Mouse (Mus musculus) spleen, postnatal 10 days (tissue): ENCODE data around the gene Enpp1.
A peak's percentile ranks its signal among the peaks of the same experiment; 100 is the strongest.

ENCODE experiments used
- DNase-seq, 2 experiments: peaks; one replicate each; pipeline ENCODE4 v3.0.0; 2021 to 2022; ENCODE audit warnings: low spot score in 2 of 2

Enpp1 gene

DNA sequence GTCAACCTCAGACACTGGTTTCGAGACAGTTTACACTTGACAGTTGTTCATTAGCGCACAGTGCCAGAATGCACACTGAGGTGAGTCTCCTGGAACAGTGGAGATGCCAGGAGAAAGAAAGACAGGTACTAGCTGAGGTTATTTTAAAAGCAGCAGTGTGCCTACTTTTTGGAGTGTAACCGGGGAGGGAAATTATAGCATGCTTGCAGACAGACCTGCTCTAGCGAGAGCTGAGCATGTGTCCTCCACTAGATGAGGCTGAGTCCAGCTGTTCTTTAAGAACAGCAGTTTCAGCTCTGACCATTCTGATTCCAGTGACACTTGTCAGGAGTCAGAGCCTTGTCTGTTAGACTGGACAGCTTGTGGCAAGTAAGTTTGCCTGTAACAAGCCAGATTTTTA, 114.2 kb downstream of the Enpp1 start:
- DNase-seq, result no peak

DNA sequence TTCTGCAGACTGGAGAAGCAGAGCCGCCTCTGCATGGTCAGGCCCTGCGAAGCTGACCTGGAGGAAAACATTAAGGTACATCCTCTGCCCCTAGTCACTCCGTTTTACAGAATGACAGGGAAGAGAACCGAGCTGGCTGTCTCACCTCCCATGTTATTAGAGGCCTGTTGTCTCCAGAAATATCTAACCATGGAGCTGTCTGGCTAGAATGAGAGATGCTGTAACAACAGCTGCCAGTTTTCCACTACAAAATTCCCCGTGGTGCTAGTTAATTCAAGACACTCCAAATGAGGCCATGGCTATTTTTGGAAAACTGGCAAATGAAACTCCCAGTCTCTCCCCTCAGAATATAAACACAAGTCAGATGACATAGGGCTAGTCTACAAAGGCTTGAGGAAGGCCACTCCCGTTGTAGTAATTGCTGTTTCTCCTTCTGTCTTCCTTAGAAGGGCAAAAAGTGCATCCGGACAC, 115.1 kb downstream of the Enpp1 start:
- DNase-seq, result no peak

DNA sequence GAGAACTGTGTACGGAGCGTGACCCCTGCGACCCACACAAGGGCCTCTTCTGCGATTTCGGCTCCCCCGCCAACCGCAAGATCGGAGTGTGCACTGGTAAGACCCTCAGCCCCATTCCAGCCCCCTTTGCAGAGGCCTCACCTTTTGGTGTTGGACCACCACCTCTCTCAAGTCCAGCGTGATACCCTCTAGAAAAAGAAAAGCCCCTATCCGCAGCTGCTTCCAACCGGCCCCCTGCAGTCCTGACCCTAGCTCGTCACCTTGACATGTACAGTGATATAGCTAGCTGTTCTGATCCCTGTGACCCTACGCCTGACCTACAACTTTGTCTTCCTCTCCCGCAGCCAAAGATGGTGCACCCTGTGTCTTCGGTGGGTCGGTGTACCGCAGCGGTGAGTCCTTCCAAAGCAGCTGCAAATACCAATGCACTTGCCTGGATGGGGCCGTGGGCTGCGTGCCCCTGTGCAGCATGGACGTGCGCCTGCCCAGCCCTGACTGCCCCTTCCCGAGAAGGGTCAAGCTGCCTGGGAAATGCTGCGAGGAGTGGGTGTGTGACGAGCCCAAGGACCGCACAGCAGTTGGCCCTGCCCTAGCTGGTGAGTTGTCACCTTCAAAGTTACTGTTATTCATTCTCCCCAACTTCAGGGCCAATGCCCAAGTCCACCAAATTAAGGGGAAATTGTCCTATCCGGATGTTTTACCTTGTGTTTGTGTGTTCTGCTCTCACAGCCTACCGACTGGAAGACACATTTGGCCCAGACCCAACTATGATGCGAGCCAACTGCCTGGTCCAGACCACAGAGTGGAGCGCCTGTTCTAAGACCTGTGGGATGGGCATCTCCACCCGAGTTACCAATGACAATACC, 115.7 kb downstream of the Enpp1 start:
- no peak for DNase-seq

DNA sequence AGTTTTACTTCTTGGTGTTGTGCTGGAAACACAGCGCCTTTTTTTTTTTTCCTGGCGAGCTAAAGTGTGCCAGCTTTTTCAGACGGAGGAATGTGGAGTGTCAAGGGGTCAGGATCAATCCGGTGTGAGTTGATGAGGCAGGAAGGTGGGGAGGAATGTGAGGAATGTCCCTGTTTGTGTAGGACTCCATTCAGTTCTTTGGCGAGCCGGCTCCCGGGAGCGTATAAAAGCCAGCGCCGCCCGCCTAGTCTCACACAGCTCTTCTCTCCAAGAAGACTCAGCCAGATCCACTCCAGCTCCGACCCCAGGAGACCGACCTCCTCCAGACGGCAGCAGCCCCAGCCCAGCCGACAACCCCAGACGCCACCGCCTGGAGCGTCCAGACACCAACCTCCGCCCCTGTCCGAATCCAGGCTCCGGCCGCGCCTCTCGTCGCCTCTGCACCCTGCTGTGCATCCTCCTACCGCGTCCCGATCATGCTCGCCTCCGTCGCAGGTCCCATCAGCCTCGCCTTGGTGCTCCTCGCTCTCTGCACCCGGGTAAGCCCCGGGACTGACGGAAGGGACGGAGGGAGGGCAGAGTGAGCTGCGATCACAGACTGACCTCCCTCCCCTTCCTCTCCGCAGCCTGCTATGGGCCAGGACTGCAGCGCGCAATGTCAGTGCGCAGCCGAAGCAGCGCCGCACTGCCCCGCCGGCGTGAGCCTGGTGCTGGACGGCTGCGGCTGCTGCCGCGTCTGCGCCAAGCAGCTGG, 116.5 kb downstream of the Enpp1 start, which contains the start of gene Ccn2:
Ccn2 (plus strand) TSS at position 193 of the 753 bp plus-strand sequence.
- DNase-seq, result peak in 1 of 2 experiments; percentile 17

DNA sequence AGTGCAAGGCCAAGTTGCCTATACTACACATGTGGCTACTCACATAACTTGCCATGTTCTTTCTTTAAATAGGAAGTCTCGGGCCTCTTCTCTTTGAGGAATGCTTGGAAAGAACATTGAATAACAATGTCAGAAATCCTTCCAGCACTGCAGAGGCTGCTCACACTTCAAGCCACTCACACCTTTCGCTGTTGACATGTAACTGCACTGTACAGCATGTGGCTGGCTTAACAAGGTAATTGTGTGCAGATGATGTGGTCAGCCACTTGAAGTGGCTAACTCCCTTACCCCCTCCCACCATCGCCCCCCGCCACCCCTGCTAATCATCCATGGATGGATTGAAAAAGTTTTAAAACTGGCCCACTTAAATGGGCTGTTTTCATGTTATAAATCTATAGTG, 118.4 kb downstream of the Enpp1 start:
- no peak for DNase-seq

DNA sequence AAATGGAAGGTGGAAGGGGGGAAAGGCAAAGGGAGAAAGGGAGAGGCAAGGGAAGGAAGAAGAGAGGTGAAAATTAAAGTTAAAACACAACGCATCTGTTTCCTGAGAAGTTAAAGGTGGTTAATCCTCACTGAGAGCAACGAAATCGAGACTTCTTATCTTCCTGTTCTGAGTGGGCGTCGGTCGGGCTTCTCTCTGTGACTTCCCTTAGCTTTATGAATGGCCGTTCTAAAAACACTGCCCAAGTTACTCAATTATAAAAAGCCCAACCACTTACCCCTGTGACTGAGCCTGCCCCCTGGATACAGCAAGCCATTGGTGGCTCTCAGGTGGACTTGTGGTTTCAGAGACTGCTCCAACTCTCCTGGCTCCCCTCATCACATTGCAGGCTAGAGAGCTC, 119.0 kb downstream of the Enpp1 start:
- no peak for DNase-seq

DNA sequence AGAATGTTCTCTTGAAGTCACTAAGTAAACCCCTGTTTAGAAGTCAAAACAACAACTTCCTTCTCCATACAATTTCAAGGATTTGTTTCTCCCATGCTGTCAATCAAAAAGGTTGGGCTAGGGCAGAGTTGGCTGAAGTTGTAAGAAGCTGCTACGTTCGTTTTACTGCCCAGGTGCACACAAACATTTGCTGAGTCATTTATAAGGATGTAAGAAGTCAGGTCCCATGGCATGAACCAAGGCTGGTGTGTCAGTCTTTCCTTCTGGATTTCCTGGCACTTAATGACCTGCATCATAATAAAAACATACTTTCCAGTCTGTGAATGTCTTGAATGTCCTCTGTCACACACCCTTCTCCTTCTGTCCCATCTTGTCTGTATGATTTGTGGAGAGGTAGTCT, 119.6 kb downstream of the Enpp1 start:
- DNase-seq, result no peak

DNA sequence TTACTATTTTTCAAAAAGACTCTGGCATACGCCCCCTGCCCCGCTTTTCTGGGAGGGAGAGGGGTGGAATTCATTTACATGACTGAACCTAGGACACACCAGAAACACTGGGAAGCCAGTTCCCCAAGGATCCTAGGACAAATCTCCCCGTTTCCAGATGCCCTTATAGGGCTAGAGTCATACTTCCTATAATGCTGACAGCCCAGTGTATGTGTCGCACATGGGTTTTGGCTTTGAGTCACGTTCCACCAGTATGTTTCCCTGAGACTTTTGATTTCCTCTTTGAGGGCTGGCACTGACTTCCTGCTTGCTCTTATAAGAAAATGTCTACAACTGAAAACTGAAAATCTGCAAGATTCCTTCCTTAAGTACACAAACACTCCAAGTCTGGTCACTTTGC, 120.2 kb downstream of the Enpp1 start:
- no peak for DNase-seq

DNA sequence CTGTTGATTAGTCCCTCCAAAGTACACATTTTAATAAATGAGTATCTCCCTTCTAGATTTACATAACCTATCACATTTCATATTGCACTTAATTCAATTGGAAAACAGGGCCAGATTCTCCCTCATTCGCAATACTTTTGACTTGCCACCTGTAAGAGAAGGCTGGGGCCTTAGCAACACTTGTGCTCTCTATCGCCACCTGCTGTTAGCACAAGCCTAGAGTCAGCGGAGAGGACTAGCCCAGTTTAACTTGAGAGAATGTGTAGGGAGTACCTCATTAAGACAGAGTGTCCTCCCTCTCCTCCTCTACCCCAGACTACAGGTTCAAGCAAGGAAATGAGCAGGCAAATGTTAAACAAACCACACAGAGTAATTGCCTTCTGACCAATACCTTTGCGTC, 120.8 kb downstream of the Enpp1 start:
- DNase-seq, result peak; percentile 37 to 77

DNA sequence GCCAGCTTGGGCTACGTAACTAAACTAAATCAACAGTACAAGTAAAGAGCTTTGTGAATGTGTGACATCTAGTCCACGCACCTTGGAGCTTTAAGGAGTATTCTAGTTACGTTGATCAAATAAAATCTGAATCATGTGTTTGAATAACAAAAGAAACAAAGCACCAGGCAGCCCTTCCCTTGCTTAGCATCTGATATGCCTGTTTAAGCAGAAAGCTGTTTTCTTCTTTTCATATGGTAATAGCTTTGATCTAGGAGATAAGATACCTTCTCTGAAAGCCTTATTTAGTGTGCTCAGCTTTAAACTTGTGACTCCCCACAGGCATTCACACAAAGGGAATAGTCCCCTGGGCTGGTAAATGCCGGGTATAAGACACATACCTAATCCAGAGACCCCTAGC, 121.4 kb downstream of the Enpp1 start:
- DNase-seq, result no peak

DNA sequence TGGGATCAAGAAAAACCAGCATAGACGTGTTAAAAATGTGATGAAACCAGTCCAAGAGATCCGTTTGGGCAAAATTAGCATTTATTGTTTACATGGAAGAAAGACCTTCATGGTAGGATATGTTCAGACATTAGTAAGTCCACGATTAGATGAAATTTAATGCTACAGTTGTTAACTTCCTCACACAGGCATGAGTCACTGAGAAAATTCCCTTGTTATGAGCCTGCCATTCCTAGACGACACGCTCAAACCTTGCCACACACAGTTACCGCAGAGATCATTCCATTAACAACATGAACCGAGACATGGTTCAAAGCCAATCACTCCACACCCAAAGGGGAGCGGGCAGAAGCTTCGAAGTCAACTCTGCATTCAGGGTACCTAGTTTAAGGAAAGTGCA, 122.7 kb downstream of the Enpp1 start:
- no peak for DNase-seq

DNA sequence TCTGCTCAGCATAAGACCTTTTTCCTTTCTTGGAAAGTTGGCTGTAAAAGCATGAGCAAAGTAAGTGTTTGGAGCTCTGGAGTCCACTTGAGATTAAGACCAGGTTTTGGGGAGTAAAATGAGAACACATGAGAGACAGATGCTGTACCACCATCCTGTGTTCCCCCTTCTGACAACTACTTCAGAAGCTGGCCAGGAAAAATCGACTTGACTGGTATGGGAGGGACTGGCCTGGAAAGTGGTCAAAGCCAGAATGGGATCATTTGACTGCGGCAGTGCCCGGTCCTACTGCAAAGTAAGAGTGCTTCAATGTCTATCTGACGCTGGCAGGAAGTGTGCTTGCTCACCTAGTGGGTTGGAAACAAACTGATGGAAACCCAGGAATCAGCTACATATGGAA, 123.1 kb downstream of the Enpp1 start:
- DNase-seq, result no peak
